Mouse (Mus musculus) liver, postnatal 0 days (tissue): Measurements from ENCODE around the gene Cnksr3. TPM values are rescaled to one million over a fixed set of nuclear protein-coding genes. Genes with fewer than 3 reads are reported as not detected.

Source experiments
- ATAC-seq: fragments of 200-750 bp; cut with Nextera tagmentation; 2 replicates; pipeline ENCODE4 v1.8.0; 2017; ENCODE audit warnings: mild to moderate bottlenecking, moderate library complexity
- DNase-seq: peaks from one replicate; pipeline ENCODE4 v3.0.0-alpha.2; 2016
- H3K27ac ChIP-seq: fragments of 300-500 bp; sonication (generic); 2 replicates; pipeline ENCODE4 v1.5.1; 2014; ENCODE audit warnings: antibody characterized with exemption, moderate library complexity, mild to moderate bottlenecking, low read depth
- H3K27me3 ChIP-seq: fragments of 300-500 bp; sonication (generic); 2 replicates; pipeline ENCODE4 v1.6.1; 2014; ENCODE audit warnings: low read length, control low read depth, mixed read lengths; ENCODE audit not compliant: insufficient read depth
- H3K36me3 ChIP-seq: fragments of 300-500 bp; sonication (generic); replicated peaks from 2 replicates; pipeline ENCODE4 v1.6.1; 2014; ENCODE audit warnings: mild to moderate bottlenecking, control low read depth, low read length, moderate library complexity, mixed read lengths; ENCODE audit not compliant: insufficient read depth
- H3K4me1 ChIP-seq: fragments of 300-500 bp; sonication (generic); 2 replicates; pipeline ENCODE4 v1.6.1; 2014; ENCODE audit warnings: antibody characterized with exemption, mild to moderate bottlenecking, control low read depth; ENCODE audit not compliant: insufficient read depth
- H3K4me2 ChIP-seq: fragments of 300-500 bp; sonication (generic); 2 replicates; pipeline ENCODE4 v1.6.1; 2014; ENCODE audit warnings: low read depth, mild to moderate bottlenecking, low read length, moderate library complexity, mixed read lengths
- H3K4me3 ChIP-seq: fragments of 300-500 bp; sonication (generic); 2 replicates; pipeline ENCODE4 v1.5.1; 2014; ENCODE audit warnings: low read depth, low read length
- H3K9ac ChIP-seq: fragments of 300-500 bp; sonication (generic); replicated peaks from 2 replicates; pipeline ENCODE4 v1.6.1; 2014; ENCODE audit warnings: mild to moderate bottlenecking, moderate library complexity
- H3K9me3 ChIP-seq: fragments of 300-500 bp; sonication (generic); 2 replicates; pipeline ENCODE4 v1.6.1; 2016; ENCODE audit warnings: mild to moderate bottlenecking, control low read depth, low read length, mixed read lengths
- CTCF ChIP-seq: sonication (generic); IDR thresholded peaks from 2 replicates; pipeline ENCODE4 v1.5.1; 2016; ENCODE audit warnings: antibody characterized with exemption, low read depth
- EP300 ChIP-seq: IDR thresholded peaks from 2 replicates; pipeline ENCODE4 v1.6.1; 2016; ENCODE audit warnings: antibody characterized with exemption, low read depth, mild to moderate bottlenecking
- WGBS: fragments of 180-500 bp; shearing (Covaris S2); extraction: QIAGEN DNeasy Blood & Tissue Kit; methylation state at CpG from one replicate; pipeline ENCODE4 v1.1.7; 2014; ENCODE audit not compliant: insufficient replicate concordance; 5-methylcytosine and 5-hydroxymethylcytosine counted together
- polyA plus RNA-seq: library from polyadenylated mRNA; unstranded; fragments of >200 nt; fragmentation: Nextera tagmentation; extraction: Ambion mirVana; gene quantifications from 2 replicates; pipeline ENCODE4 v1.2.1, GENCODE M21; 2015

The Cnksr3 gene
- polyA plus RNA-seq, 1 experiment from 2014 or later: 3.8 TPM

DNA sequence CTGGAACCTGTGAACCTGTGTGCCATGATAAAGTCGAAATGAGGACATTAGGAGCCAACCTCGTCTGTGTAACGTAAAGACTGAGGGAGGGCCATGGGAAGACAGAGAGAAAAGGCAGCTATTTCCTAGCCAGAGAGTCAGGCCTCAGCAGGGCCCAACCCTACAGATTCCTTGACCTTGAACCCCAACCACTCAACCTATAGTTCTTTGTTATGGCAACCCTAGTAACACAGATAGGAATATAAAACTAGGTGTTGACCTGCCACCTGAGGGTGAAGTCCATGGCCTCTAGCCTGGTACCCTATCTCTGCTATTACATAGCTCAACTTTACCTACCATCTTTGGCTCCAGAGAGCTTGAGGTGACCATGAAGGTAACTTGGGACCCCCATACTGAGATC is 80.6 kb downstream of the Cnksr3 start:
- H3K9ac ChIP-seq: no peak overlapping the region
- peaks cover 44% of the 10 kb centered on the region for H3K36me3 ChIP-seq
- 89% methylated on average over 3 of the region's 3 CpGs for WGBS
- no peaks in the 10 kb centered on the region for H3K27me3 ChIP-seq
- H3K4me1 ChIP-seq: no peaks in the 10 kb centered on the region; the same call in 1 of the 2 replicates
- DNase-seq: no peak
- no peak overlapping the region for H3K4me3 ChIP-seq
- H3K4me2 ChIP-seq: no peak overlapping the region
- H3K9me3 ChIP-seq: no peaks in the 10 kb centered on the region
- ATAC-seq: no peak
- TF ChIP-seq CTCF: no peak
- no peak for TF ChIP-seq EP300
- H3K27ac ChIP-seq: no peak overlapping the region

DNA sequence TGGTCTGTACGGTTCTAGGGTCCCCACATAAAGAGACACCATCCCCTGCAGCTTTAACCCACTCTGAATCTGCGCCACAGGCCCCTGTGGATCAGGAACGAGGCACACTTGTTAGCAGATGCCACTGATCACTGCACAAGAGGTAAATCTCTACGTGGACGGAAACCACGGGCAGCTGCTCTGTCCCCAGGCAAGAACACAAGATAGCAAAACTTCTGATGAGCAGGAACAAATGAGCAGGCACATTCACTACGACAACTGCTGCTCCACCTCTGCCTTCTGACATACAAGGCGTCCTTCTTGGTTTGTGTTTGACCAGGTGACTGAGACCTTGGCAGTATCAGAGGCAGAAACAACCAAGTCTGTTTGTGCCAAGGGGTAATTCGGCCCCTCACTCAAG is 84.2 kb downstream of the Cnksr3 start:
- no peak overlapping the region for H3K9ac ChIP-seq
- no peak for DNase-seq
- TF ChIP-seq CTCF: no peak
- no peak for TF ChIP-seq EP300
- H3K27me3 ChIP-seq: no peaks in the 10 kb centered on the region
- H3K27ac ChIP-seq: no peak overlapping the region
- H3K4me1 ChIP-seq: no peaks in the 10 kb centered on the region; the same call in 1 of the 2 replicates
- no peaks in the 10 kb centered on the region for H3K9me3 ChIP-seq
- H3K4me3 ChIP-seq: no peak overlapping the region
- no peak overlapping the region for H3K4me2 ChIP-seq
- WGBS: 81% methylated on average over 9 of the region's 9 CpGs
- peaks cover 49% of the 10 kb centered on the region for H3K36me3 ChIP-seq
- ATAC-seq: no peak

DNA sequence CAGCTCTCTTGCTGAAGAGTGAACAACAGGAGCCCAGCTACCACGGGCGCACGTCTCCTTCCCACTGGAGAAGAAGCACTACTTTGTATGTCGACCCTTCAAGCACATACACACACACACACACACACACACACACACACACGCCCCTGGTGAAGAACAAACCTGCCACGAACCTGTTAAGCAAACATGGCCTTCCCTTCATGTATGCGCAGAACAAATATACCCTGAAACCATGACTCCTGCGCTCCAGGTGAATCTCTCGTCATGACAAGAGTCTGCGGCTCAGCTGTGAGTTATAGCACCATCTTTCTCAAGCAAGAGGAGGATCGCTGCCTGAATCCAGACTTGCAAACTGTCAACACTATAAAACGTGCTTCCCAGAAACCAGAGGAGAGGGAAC is 85.2 kb downstream of the Cnksr3 start:
- TF ChIP-seq CTCF: no peak
- TF ChIP-seq EP300: no peak
- Histone ChIP-seq H3K36me3 (peaks cover 50% of the 10 kb centered on the region), H3K27ac (no peak overlapping the region), H3K9ac (no peak overlapping the region), H3K4me3 (no peak overlapping the region), H3K4me1 (no peaks in the 10 kb centered on the region; the same call in 1 of the 2 replicates), H3K4me2 (no peak overlapping the region), H3K27me3 (no peaks in the 10 kb centered on the region), H3K9me3 (no peaks in the 10 kb centered on the region)
- DNase-seq (no peak), ATAC-seq (peak; percentile 50; the same call in 1 of the 2 replicates)
- WGBS: 69% methylated on average over 12 of the region's 12 CpGs

DNA sequence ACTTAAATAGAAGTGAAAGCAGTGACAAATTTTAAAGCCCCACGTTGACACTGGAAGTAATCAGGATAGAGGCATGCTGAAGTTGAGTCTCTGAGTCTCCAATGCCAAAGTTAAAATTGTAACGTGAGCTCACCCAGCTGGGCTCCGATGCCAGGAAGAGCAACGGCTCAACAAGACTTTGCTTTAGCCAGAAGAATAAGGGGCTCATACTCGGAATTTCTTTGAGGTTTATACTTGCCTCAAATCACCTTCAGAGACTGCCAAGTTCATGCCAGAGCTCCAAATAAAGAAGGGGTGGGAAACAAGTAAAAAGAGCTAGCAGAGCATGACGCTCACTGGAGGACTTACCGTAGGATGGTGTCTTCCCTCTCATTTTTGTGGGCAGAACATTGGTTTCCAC is 85.8 kb downstream of the Cnksr3 start:
- Histone ChIP-seq H3K9ac (no peak overlapping the region), H3K27ac (no peak overlapping the region), H3K4me2 (no peak overlapping the region), H3K9me3 (no peaks in the 10 kb centered on the region), H3K36me3 (peaks cover 44% of the 10 kb centered on the region), H3K27me3 (no peaks in the 10 kb centered on the region), H3K4me1 (no peaks in the 10 kb centered on the region; the same call in 1 of the 2 replicates), H3K4me3 (no peak overlapping the region)
- TF ChIP-seq CTCF (no peak), EP300 (no peak)
- ATAC-seq: no peak
- 78% methylated on average over 7 of the region's 7 CpGs for WGBS
- DNase-seq: no peak

DNA sequence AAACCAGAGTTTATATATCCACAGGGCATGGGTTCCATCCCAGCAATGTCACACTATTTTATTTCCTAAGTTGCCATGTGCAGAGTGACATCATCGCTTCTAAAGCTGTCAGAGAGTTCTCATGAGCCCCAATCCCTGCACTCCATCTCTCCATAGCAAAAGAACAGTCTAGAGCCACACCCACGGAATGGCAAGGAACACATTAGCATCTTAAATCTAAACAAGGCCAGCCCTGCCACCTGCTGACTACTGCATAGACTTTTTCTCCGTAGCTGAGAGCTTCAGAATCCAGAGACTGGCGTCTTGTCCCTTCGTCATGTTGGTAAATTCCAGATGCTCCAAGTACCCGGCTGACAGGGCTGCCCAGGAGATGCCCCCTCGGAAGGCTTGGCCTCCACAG is 87.0 kb downstream of the Cnksr3 start:
- 78% methylated on average over 7 of the region's 7 CpGs for WGBS
- Histone ChIP-seq H3K9me3 (no peaks in the 10 kb centered on the region), H3K36me3 (peaks cover 44% of the 10 kb centered on the region), H3K27ac (no peak overlapping the region), H3K27me3 (no peaks in the 10 kb centered on the region), H3K4me1 (no peaks in the 10 kb centered on the region; the same call in 1 of the 2 replicates), H3K9ac (no peak overlapping the region), H3K4me2 (no peak overlapping the region), H3K4me3 (no peak overlapping the region)
- TF ChIP-seq EP300 (no peak), CTCF (no peak)
- DNase-seq: no peak
- no peak for ATAC-seq

DNA sequence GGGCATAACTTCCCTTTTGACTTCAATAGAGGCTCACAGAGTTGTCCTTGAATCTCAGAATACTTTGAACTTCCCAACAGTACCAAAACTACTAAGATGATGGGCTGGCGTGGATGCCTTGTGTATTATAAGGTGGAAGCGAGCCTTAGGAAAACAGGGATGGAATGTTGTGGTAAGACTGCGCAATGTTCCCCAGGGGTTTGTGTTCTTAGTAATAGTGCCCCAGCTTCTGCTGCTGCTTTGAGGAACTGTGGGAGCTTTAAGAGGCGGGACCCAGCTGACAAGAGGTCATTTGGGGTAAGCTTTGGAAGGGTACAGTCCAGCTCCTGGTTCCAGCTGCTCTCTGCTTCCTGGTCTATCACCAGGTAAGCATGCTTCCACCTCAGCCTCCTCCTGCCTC is 89.7 kb downstream of the Cnksr3 start:
- Histone ChIP-seq H3K9ac (no peak overlapping the region), H3K27me3 (no peaks in the 10 kb centered on the region), H3K36me3 (peaks cover 32% of the 10 kb centered on the region), H3K4me1 (peaks cover 6% of the 10 kb centered on the region; the same call in 1 of the 2 replicates), H3K9me3 (no peaks in the 10 kb centered on the region), H3K4me3 (no peak overlapping the region), H3K27ac (no peak overlapping the region), H3K4me2 (no peak overlapping the region)
- WGBS: 74% methylated on average over 4 of the region's 4 CpGs
- DNase-seq (no peak), ATAC-seq (no peak)
- TF ChIP-seq CTCF: no peak
- no peak for TF ChIP-seq EP300

DNA sequence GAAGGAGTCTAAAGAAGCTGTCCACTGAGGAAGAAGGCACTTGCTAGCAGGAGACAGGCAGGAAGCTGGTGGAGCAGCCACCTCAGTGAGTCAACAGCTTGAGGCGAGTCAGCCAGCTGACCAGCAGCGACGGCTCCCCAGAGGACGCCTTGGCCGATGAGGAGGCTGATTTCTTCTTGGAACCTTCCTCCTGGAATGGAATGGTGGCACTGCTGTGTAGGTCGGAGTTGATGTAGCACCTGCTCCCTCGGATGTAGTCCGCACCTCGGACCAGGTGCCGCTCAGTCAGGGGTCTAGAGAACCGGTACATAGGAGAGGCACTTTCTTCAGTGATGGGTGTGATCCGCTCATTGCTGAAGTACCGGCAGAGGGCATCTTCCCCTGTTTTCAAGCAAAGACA is 91.8 kb downstream of the Cnksr3 start:
- TF ChIP-seq EP300 (no peak), CTCF (no peak)
- no peak for DNase-seq
- 86% methylated on average over 13 of the region's 13 CpGs for WGBS

More for the DNA sequence above, 91.8 kb downstream of the Cnksr3 start:
- Histone ChIP-seq H3K9ac (no peak overlapping the region), H3K36me3 (peaks cover 18% of the 10 kb centered on the region), H3K4me2 (no peak overlapping the region), H3K4me1 (peaks cover 6% of the 10 kb centered on the region; the same call in 1 of the 2 replicates), H3K4me3 (no peak overlapping the region), H3K9me3 (no peaks in the 10 kb centered on the region), H3K27ac (no peak overlapping the region), H3K27me3 (no peaks in the 10 kb centered on the region)
- no peak for ATAC-seq
